Mouse (Mus musculus) limb, embryonic 10.5 days (tissue): ENCODE measurements at regions not wholly inside any gene's neighbourhood (a gene's known extent, or its start where the extent isn't known, plus 50 kb on each side); places are given as distances from the start of the nearest gene placed in this dataset.

ENCODE experiments used
- DNase-seq: peaks from one replicate; pipeline ENCODE4 v3.0.0-alpha.2; 2017; ENCODE audit warnings: low spot score
- H3K27ac ChIP-seq: fragments of 300-500 bp; sonication (generic); 2 replicates; pipeline ENCODE4 v1.5.1; 2016; ENCODE audit warnings: mild to moderate bottlenecking
- H3K27me3 ChIP-seq: fragments of 300-500 bp; sonication (generic); 2 replicates; pipeline ENCODE4 v1.6.1; 2016; ENCODE audit warnings: low read depth, mild to moderate bottlenecking; ENCODE audit not compliant: poor library complexity, severe bottlenecking
- H3K36me3 ChIP-seq: fragments of 300-500 bp; sonication (generic); 2 replicates; pipeline ENCODE4 v1.6.1; 2016; ENCODE audit warnings: mild to moderate bottlenecking, moderate library complexity
- H3K4me1 ChIP-seq: fragments of 300-500 bp; sonication (generic); 2 replicates; pipeline ENCODE4 v1.6.1; 2016
- H3K4me3 ChIP-seq: fragments of 300-500 bp; sonication (generic); 2 replicates; pipeline ENCODE4 v1.5.1; 2016; ENCODE audit warnings: mild to moderate bottlenecking, moderate library complexity
- H3K9me3 ChIP-seq: fragments of 300-500 bp; sonication (generic); replicated peaks from 2 replicates; pipeline ENCODE4 v1.6.1; 2016; ENCODE audit warnings: mild to moderate bottlenecking
- WGBS: fragments of 180-500 bp; shearing (Covaris S2); methylation state at CpG from one replicate; pipeline ENCODE4 v1.1.7; 2016; 5-methylcytosine and 5-hydroxymethylcytosine counted together

GRCm38 (mm10) chr12:106829323-106829722 is 659.1 kb upstream of the 3110018I06Rik start:
- Histone ChIP-seq H3K36me3 (no peaks in the 10 kb centered on the region), H3K27ac (peak overlapping the region; percentile 64; the same call in 1 of the 2 replicates), H3K4me1 (peaks cover 26% of the 10 kb centered on the region), H3K9me3 (no peaks in the 10 kb centered on the region), H3K4me3 (no peak overlapping the region), H3K27me3 (peaks cover 19% of the 10 kb centered on the region; the same call in 1 of the 2 replicates)
- no peak for DNase-seq
- WGBS = 10% methylated on average over 9 of the region's 9 CpGs

GRCm38 (mm10) chr12:106835241-106835640 is 653.2 kb upstream of the 3110018I06Rik start:
- Histone ChIP-seq H3K36me3 (no peaks in the 10 kb centered on the region), H3K4me3 (no peak overlapping the region), H3K9me3 (no peaks in the 10 kb centered on the region), H3K27me3 (0 out of 2 replicates have a peak, but pooled peaks cover 10% of the 10 kb centered on the region), H3K4me1 (peaks cover 12% of the 10 kb centered on the region), H3K27ac (no peak overlapping the region)
- 70% methylated on average over 3 of the region's 3 CpGs for WGBS
- no peak for DNase-seq

GRCm38 (mm10) chr12:106839618-106840017 is 648.8 kb upstream of the 3110018I06Rik start:
- no peak for DNase-seq
- peaks cover 25% of the 10 kb centered on the region for H3K4me1 ChIP-seq
- H3K27ac ChIP-seq = 0 out of 2 replicates have a peak overlapping the region, but pooled peaks have one; percentile 9
- H3K9me3 ChIP-seq = no peaks in the 10 kb centered on the region
- 49% methylated on average over 5 of the region's 5 CpGs for WGBS
- H3K4me3 ChIP-seq = no peak overlapping the region
- no peaks in the 10 kb centered on the region for H3K36me3 ChIP-seq
- 0 out of 2 replicates have a peak, but pooled peaks cover 20% of the 10 kb centered on the region for H3K27me3 ChIP-seq

- Histone ChIP-seq H3K4me3 (no peak overlapping the region), H3K27ac (no peak overlapping the region)
These were observed 648.2 kb upstream of the 3110018I06Rik start for GRCm38 (mm10) chr12:106840150-106840651.

GRCm38 (mm10) chr12:106841996-106842395 is 646.4 kb upstream of the 3110018I06Rik start:
- Histone ChIP-seq H3K36me3 (no peaks in the 10 kb centered on the region), H3K4me1 (peaks cover 25% of the 10 kb centered on the region), H3K4me3 (no peak overlapping the region), H3K9me3 (no peaks in the 10 kb centered on the region), H3K27ac (no peak overlapping the region), H3K27me3 (0 out of 2 replicates have a peak, but pooled peaks cover 20% of the 10 kb centered on the region)
- no peak for DNase-seq
- 78% methylated on average over 8 of the region's 8 CpGs for WGBS

More at GRCm38 (mm10) chr12:106840150-106840651, 648.2 kb upstream of the 3110018I06Rik start:
- Histone ChIP-seq H3K27me3 (0 out of 2 replicates have a peak, but pooled peaks cover 20% of the 10 kb centered on the region), H3K9me3 (no peaks in the 10 kb centered on the region), H3K4me1 (peaks cover 25% of the 10 kb centered on the region), H3K36me3 (no peaks in the 10 kb centered on the region)
- WGBS = 69% methylated on average over 9 of the region's 9 CpGs
- no peak for DNase-seq

GRCm38 (mm10) chr12:106842396-106842795 is 646.0 kb upstream of the 3110018I06Rik start:
- H3K4me3 ChIP-seq = no peak overlapping the region
- 61% methylated on average over 8 of the region's 8 CpGs for WGBS
- DNase-seq = no peak
- H3K4me1 ChIP-seq = peaks cover 25% of the 10 kb centered on the region
- no peak overlapping the region for H3K27ac ChIP-seq
- H3K27me3 ChIP-seq = 0 out of 2 replicates have a peak, but pooled peaks cover 20% of the 10 kb centered on the region
- H3K36me3 ChIP-seq = no peaks in the 10 kb centered on the region
- H3K9me3 ChIP-seq = no peaks in the 10 kb centered on the region

GRCm38 (mm10) chr12:106851666-106852065 is 636.8 kb upstream of the 3110018I06Rik start:
- Histone ChIP-seq H3K4me3 (no peak overlapping the region), H3K27me3 (no peaks in the 10 kb centered on the region), H3K27ac (no peak overlapping the region), H3K36me3 (no peaks in the 10 kb centered on the region), H3K9me3 (no peaks in the 10 kb centered on the region), H3K4me1 (peaks cover 31% of the 10 kb centered on the region)
- DNase-seq = no peak
- WGBS = 78% methylated on average over 4 of the region's 4 CpGs

GRCm38 (mm10) chr12:106852736-106853135 is 635.7 kb upstream of the 3110018I06Rik start:
- H3K4me3 ChIP-seq = no peak overlapping the region
- 88% methylated on average over 8 of the region's 8 CpGs for WGBS
- peak overlapping the region; percentile 53; the same call in 1 of the 2 replicates for H3K27ac ChIP-seq
- peaks cover 31% of the 10 kb centered on the region for H3K4me1 ChIP-seq
- 0 out of 2 replicates have a peak, but pooled peaks cover 3% of the 10 kb centered on the region for H3K27me3 ChIP-seq
- no peaks in the 10 kb centered on the region for H3K36me3 ChIP-seq
- no peak for DNase-seq
- no peaks in the 10 kb centered on the region for H3K9me3 ChIP-seq

- 20% methylated on average over 11 of the region's 11 CpGs for WGBS
- Histone ChIP-seq H3K4me3 (no peak overlapping the region), H3K4me1 (peaks cover 31% of the 10 kb centered on the region), H3K27ac (peak overlapping the region; percentile 70; the same call in 1 of the 2 replicates), H3K9me3 (no peaks in the 10 kb centered on the region), H3K36me3 (no peaks in the 10 kb centered on the region), H3K27me3 (0 out of 2 replicates have a peak, but pooled peaks cover 3% of the 10 kb centered on the region)
- peak; percentile 48 for DNase-seq
These were observed 634.7 kb upstream of the 3110018I06Rik start for GRCm38 (mm10) chr12:106853711-106854240.

GRCm38 (mm10) chr12:106855520-106855919 is 632.9 kb upstream of the 3110018I06Rik start:
- H3K27ac ChIP-seq = peak overlapping the region; percentile 67; the same call in 1 of the 2 replicates

GRCm38 (mm10) chr12:106861638-106862037 is 626.8 kb upstream of the 3110018I06Rik start:
- no peaks in the 10 kb centered on the region for H3K4me1 ChIP-seq
- WGBS = 91% methylated on average over 5 of the region's 5 CpGs

More at GRCm38 (mm10) chr12:106855520-106855919, 632.9 kb upstream of the 3110018I06Rik start:
- H3K4me1 ChIP-seq = peaks cover 31% of the 10 kb centered on the region
- no peaks in the 10 kb centered on the region for H3K9me3 ChIP-seq
- no peak overlapping the region for H3K4me3 ChIP-seq
- peak; percentile 49 for DNase-seq
- 54% methylated on average over 2 of the region's 2 CpGs for WGBS
- 0 out of 2 replicates have a peak, but pooled peaks cover 3% of the 10 kb centered on the region for H3K27me3 ChIP-seq
- no peaks in the 10 kb centered on the region for H3K36me3 ChIP-seq

GRCm38 (mm10) chr12:106864076-106864475 is 624.4 kb upstream of the 3110018I06Rik start:
- WGBS = 94% methylated on average over 8 of the region's 8 CpGs
- no peak for DNase-seq

More at GRCm38 (mm10) chr12:106861638-106862037, 626.8 kb upstream of the 3110018I06Rik start:
- DNase-seq = no peak
- Histone ChIP-seq H3K27me3 (0 out of 2 replicates have a peak, but pooled peaks cover 3% of the 10 kb centered on the region), H3K4me3 (no peak overlapping the region), H3K27ac (no peak overlapping the region), H3K36me3 (no peaks in the 10 kb centered on the region), H3K9me3 (no peaks in the 10 kb centered on the region)

GRCm38 (mm10) chr12:106868036-106868435 is 620.4 kb upstream of the 3110018I06Rik start:
- no peak for DNase-seq
- Histone ChIP-seq H3K9me3 (no peaks in the 10 kb centered on the region), H3K27me3 (no peaks in the 10 kb centered on the region), H3K36me3 (no peaks in the 10 kb centered on the region), H3K27ac (no peak overlapping the region), H3K4me1 (0 out of 2 replicates have a peak, but pooled peaks cover 4% of the 10 kb centered on the region), H3K4me3 (no peak overlapping the region)
- WGBS = 73% methylated on average over 6 of the region's 6 CpGs

More at GRCm38 (mm10) chr12:106864076-106864475, 624.4 kb upstream of the 3110018I06Rik start:
- 0 out of 2 replicates have a peak, but pooled peaks cover 4% of the 10 kb centered on the region for H3K4me1 ChIP-seq
- no peaks in the 10 kb centered on the region for H3K36me3 ChIP-seq
- H3K9me3 ChIP-seq = no peaks in the 10 kb centered on the region
- H3K4me3 ChIP-seq = no peak overlapping the region
- H3K27me3 ChIP-seq = no peaks in the 10 kb centered on the region
- H3K27ac ChIP-seq = no peak overlapping the region
